Mouse (Mus musculus) limb, embryonic 11.5 days (tissue): Measurements from ENCODE around the gene Kcnj16. TPM values are rescaled to one million over a fixed set of nuclear protein-coding genes. Genes with fewer than 3 reads are reported as not detected.

Experiments
- polyA plus RNA-seq: library from polyadenylated mRNA; unstranded; fragments of >200 nt; fragmentation: Nextera tagmentation; extraction: Ambion mirVana; gene quantifications from 2 replicates; pipeline ENCODE4 v1.2.1, GENCODE M21; 2014

Gene Kcnj16
- polyA plus RNA-seq, 1 experiment from 2014 or later, result 0.15 TPM

Other genes starting within 250 kb of the Kcnj16 start
- 1.4 and 1.8 TPM in 2 replicates for gene Kcnj2, start 98.1 kb downstream of the Kcnj16 start, polyA plus RNA-seq